Mouse (Mus musculus): ENCODE measurements around the gene Klhl32.

Gene Klhl32

DNA sequence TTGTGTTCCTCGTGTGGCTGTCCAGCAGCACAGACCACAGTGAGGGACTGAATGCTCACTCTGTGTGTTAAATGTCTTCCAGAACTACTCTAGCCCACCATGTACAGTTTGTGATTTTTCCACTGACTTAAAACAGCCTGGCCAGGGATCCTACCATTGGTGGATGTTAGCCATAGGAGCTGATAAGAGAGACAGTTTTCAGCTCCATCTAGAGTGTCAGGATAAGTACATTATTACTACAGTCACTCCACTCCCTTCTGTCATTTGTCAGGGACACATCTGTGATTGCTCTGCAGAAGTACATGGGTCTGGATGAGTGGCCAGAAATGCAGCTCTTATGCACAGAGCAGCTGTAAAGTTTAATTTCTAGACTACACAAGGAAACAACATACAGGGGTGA is 223.1 kb downstream of the Klhl32 start:
- DNase-seq: no peak

DNA sequence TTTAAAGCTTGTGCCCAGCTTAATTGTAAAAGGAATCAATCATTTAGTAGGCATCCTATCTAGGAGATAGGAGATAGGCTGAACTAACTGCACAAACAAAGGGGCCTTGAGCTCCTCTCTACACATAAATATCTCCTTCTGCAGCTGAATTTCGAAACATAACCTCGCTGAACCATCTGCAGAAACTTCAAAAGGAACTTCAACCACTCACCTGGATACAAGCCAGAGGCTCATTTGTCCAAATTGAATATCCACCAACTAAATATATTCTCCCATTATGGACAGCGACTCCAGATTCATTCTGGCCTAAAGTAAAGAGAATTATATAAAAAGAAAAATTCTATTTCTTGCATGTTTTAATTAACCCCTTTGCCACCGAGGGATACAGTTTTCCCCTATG is 224.2 kb downstream of the Klhl32 start:
- DNase-seq: no peak

DNA sequence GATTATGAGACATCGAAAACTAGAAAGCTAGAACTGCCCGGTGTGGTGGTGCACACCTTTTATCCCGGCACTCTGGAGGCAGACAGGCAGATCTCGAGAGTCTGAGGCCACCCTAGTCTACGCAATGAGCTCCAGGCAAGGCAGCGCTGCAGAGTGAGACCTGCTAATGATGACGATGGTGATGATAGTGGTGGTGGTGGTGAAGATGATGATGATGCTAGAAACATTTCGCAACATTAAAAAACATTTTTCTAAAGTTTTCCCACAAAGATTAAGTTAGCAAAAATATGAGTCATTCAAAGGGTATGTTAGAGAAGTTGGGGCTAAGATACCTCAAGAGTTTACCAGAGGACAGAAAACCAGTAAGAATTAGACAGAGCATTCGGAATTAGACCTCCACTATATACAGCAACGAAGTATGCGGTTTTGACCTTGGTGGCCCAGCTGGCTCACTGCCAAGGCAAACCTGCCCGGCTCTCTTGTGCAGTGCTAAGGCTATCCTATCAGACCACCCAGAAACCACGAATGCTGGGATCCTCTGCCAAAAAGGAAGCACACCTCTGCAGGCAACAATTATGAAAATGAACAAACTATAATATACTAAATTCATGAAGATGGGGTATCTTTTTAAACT is 224.9 kb downstream of the Klhl32 start:
- peak in 1 of 2 experiments; percentile 25 for DNase-seq

DNA sequence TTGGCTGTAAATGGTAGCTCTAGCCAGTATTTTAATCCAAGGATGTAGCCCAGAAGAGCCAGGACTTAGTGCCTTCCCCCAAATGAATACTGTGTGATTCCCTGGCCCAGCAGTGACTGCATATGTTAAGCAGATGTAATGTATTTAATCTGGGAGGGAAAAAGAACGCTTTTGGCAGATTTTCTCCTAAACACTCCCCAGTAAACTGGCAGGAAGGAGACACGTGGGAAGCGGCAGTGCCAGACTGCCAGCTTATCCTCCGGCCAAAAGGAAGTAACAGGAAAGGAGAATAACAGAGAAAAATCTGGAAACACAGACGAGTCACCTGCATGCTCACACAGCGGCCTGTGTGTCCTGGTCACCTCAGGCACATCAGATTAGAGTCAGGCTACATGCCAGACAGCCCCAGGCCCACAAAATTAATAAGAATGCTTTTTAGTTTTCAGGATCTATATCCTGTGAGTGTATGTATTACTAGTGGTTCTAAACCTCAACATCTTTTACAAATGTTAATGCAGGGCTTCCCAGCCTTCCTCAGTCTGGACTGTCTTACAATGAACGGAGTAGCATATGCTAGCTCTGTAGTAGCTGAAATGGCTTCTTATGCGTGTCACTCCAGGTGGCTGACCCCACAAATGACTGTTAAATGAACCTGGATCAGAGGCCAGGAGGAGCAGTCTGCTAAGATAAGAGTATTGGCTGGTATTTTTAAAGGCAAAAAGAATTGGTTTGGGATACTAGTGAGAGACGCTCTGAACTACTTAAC is 229.3 kb downstream of the Klhl32 start:
- peak; percentile 32 to 49 for DNase-seq

DNA sequence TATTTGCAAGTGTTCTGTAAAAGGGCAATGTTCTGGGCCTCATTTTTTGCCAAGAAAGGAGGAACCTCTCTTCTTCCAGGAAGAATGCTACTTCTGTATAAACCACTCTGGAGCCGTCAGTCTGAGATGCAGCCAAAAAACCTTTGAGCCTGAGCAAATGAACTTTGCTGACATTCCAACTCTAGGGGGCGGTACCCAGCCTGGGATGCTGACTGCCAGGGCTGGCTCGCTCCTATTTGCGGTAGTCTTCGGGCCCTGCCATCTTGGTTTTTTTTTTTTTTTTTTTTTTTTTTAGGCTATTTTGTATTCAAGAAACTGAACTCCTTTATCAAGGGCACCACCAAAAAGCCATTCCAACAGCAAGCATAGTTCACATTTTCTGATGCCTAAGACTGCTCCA is 230.5 kb downstream of the Klhl32 start:
- DNase-seq: peak in 1 of 2 experiments; percentile 20

DNA sequence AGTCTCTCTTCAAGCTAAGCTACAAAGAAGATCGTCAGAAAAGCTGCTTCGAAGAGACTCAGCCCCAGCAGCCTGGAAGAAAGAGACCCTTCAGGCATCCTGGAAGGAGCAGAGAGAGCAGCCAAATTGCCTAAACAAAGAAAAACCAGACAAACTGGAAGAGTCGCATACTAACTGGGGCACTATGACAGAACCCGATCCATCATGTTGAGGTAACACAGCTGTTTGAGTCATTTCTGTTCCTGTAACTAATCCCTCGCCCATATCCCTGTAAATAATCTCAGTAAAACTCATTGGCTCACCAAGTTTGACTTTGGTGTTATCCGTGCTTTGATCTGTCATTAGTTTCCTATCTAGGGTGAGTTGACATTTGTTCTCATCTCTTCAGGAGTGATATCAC is 230.9 kb downstream of the Klhl32 start:
- no peak for DNase-seq

DNA sequence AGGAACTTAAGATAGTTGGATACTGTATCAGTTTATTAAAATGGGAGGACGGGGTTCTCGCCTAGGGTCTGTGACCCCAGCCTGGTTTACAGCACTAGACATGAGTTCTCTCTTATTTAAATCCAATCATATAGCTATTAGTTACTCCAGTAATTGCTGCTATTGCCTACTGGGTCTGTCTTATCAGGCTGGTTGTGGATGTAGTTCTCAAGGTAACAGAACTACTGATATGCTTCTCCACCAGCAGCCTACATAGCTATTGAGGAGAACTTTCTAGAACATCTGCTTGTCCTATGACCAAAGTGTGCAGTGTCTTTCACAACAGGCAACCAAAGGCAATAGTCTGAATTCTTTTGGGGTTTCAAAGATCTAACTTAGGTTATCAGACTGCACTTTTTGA is 241.4 kb downstream of the Klhl32 start:
- no peak for DNase-seq

DNA sequence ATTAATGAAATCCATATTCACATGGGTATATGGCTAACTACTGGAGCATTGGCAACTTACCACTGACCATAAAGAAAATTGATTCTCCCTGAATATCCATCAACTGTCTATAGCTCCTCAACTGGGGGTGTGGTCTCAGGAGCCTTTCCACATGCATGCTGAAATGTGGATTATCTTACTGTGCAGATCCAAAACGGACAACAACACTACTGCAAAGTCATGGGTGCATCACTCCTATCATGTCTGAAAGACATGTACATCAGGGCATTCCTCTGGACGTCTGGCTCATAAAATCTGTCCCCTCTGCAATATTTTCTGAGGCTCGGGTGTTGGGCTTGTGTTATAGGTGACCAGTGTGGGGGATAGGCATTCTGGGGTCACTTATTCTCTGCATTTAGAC is 241.8 kb downstream of the Klhl32 start:
- no peak for DNase-seq

DNA sequence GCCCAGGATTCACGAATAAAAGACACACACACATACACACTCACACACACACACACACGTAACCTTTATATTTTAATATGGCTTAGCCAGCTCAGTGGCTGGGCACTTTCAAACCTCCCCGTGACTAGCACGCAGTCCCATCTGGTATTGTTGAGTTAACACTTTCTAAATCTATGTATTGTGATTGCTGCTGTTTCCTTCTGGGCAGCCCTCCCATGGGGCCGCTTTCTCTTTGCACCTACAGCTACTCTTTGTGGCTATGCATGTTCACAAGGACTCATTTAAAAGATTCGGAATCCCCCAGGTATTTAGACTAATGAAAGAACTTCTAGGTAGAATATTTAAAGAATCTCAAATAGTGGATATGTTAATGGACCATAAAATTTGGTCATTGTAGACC is 249.2 kb downstream of the Klhl32 start:
- no peak for DNase-seq

DNA sequence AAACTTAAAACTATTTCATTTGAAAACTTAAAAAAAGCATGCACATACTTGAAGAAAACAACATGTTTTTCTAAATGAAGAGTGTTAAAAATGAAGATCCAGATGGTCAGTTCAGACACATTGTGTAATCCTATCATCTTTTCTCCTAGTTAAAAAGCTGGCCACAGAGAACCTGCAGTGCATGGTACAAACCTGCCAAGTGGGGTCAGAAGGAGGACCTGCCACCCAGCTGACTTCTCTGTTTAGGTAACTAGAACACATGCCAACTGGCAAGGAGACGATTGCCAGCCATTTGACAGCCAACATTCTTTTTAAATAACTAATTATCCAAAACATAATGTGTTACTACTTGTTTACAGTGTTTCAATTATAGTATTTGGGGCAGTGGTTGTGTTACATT is 252.3 kb downstream of the Klhl32 start:
- DNase-seq: no peak

DNA sequence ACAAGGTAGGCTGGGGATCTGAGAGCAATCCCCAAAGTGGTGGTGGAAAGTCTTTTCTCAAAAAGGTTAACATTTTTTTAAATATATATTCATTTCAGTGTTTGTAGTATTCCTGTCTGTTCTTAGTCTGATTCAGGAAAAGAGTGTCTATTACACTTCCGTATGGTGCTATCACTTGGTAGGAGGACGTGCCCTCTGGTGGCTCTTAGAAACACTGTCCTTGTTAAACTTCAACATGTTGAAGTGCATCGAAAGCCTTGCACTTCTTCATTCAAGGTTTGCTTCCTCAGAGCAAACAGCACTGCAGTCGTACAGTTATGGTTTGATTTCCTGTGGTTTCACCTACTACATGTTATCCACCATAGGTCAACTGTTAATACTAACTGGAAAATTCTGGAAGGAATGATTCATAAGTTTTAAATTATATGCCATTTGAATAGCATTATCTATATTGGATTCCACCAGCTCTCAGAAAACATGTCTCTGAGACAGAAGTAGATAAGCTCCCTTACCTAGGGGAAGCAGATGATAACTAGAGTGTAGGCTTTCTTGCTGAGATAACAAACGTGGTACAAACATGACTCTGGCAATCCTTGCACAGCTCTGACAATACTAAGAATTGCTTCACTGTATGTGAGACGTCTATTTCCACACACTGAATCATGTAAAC is 253.8 kb downstream of the Klhl32 start:
- DNase-seq: no peak

DNA sequence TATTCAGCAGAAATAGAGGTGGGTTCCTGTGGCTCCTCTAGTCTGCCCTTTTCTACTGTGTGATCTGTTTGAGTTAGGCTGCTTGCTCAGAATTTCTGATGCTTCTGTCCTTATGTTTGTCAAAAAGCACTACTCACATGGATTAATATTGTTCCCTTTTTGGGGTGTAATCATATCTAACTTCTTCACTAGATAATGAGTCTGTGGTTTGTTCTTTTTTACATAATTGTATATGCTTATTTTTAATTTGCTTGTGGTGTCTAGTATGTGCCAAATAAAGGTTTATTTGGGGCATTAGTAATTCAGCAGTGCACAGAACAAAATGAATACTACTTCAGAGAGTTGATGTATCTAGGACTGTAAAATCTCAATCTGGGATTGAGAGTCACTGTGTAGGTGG is 256.1 kb downstream of the Klhl32 start:
- no peak for DNase-seq

DNA sequence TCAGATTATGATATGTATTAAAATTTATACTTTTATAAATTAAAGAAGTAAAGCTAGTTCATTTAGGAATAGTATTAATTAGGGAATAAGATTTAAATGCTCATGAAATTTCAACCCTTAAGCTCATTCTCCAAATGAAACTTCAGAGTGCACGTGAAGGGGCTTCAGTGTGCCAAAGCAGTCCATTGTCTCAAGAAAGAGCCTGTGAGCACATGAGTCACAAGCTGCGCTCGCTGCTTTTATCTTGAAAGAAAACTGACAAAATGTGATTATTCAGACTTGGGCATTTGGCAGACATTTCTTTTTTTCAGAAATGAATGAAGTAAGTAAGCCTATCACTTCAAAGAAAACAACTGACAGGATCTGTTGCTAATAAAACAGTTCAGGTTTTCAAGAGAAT is 266.9 kb downstream of the Klhl32 start:
- DNase-seq: no peak

DNA sequence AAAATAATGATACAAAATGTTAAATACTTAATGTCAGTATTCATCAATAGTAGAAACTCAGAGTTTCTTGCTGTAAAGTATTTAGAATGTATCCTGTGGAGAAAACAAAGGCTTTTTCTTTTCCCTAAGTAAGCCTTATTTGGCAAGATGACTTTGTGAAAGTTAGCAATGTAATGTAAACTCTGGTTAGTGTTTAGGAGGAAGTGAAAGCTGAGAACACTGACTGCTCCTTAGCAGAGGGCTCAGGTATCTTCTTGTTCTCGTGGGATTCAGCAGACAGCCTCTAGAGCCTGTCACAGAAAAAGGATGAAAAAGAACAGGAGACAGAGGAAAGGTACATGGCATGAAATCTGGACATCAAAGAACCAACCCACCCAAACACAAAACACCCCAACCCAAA is 268.6 kb downstream of the Klhl32 start:
- DNase-seq: no peak

DNA sequence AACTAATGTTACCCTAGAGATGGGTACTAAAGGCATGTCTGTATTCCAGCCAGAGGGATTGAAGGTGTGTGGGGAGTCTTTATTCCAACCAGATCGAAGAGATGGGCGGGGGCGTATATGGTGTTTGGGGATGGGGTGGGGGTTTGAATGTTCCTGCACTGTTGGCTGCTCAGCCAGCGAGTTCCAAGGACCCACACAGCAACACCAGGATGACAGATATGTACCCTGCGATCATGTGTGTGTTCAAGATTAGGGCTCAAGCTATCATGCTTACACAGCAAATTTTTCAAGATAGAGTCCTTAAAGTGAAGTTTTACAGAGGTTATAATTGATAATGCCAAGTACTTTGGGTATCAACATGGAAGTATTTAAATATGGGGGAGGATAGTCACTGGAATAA is 273.3 kb downstream of the Klhl32 start:
- no peak for DNase-seq

DNA sequence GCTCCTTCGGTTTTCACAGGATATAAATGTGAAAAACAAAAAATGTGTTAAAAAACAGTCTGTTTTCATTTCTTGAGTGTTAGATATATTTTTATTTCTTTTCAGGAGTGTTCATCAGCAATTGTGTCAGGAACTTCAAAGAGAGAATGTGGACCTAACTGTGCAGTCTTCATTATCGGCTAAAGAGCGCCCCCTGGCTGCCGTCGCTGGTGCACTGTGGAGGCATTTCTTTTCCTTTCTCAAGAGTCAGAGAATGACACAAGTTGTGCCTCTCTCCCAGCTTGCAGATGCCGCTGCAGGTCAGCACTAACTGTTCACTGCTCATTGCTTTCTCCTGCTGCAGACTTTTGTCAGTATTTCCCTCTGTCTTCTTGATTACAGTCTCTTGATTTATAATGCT is 276.6 kb downstream of the Klhl32 start:
- peak; percentile 82 to 88 for DNase-seq

DNA sequence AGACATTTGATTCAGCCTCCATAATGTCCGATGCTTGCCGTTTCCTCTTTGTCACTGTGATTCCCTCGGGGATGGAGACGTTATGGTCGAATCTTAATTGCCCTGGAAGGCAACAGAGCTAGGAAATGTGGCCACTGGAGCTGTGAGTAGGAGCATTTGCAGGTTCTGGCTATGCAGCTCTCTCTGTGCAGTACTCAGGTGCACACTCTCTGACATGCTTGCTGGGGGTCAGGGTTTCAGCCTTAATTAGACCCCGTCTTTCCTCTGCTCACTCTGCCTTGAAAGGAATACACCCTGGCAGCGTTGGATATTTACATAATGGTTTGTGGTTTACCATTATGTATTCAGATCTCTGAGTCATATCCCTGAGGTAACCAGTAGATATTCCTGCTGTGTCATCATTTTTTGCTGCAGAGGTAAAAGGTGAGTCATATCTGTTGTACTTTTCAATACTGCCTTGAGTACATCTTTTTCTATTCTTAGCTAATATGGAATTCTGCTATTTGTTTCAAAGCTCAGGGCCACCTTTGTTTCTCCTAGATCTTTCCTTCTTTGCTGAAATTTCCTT is 281.9 kb downstream of the Klhl32 start:
- no peak for DNase-seq

DNA sequence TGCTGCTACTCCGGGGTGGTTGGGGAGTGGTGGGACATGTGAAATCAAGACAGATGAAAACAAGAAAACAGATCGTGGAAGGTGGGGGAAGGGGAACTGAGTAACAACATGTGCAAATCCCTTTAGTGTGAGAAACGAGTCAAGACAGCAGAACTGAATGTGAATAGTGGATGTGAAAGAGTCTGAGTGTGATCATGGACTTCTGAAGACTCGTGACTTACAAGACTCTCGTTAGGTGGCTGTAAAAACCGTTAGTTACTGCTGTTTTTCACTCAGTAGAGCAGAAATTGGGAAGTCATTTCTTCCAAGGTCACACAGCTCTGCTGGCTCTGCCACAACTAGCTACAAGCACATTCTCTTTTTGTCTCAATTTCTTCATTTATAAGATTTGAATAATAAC is 282.9 kb downstream of the Klhl32 start:
- DNase-seq: no peak
